Mouse (Mus musculus) heart, embryonic 13.5 days (tissue): ENCODE data around the gene Csmd2. TPM values are rescaled to one million over a fixed set of nuclear protein-coding genes. Genes with fewer than 3 reads are reported as not detected.

Experiments
- ATAC-seq: fragments of 200-750 bp; cut with Nextera tagmentation; 2 replicates; pipeline ENCODE4 v1.8.0; 2017; ENCODE audit warnings: moderate TSS enrichment; ENCODE audit not compliant: insufficient number of reproducible peaks, low FRiP score, low TSS enrichment; ENCODE audit errors: extremely low read depth
- H3K27ac ChIP-seq: fragments of 300-500 bp; sonication (generic); replicated peaks from 2 replicates; pipeline ENCODE4 v1.5.1; 2015; ENCODE audit warnings: moderate library complexity, mild to moderate bottlenecking, inconsistent platforms
- H3K27me3 ChIP-seq: fragments of 300-500 bp; sonication (generic); replicated peaks from 2 replicates; pipeline ENCODE4 v1.6.1; 2015; ENCODE audit warnings: mild to moderate bottlenecking, inconsistent platforms
- H3K36me3 ChIP-seq: fragments of 300-500 bp; sonication (generic); 2 replicates; pipeline ENCODE4 v1.6.1; 2015; ENCODE audit warnings: mild to moderate bottlenecking, inconsistent platforms
- H3K4me1 ChIP-seq: fragments of 300-500 bp; sonication (generic); 2 replicates; pipeline ENCODE4 v1.6.1; 2015; ENCODE audit warnings: inconsistent platforms
- H3K4me2 ChIP-seq: fragments of 300-500 bp; sonication (generic); 2 replicates; pipeline ENCODE4 v1.6.1; 2015; ENCODE audit warnings: inconsistent platforms, mild to moderate bottlenecking, moderate library complexity
- H3K4me3 ChIP-seq: fragments of 300-500 bp; sonication (generic); 2 replicates; pipeline ENCODE4 v1.5.1; 2015; ENCODE audit warnings: moderate library complexity, mild to moderate bottlenecking, inconsistent platforms
- H3K9ac ChIP-seq: fragments of 300-500 bp; sonication (generic); 2 replicates; pipeline ENCODE4 v1.6.1; 2015; ENCODE audit warnings: inconsistent platforms, mild to moderate bottlenecking, moderate library complexity
- H3K9me3 ChIP-seq: fragments of 300-500 bp; sonication (generic); 2 replicates; pipeline ENCODE4 v1.6.1; 2016; ENCODE audit warnings: inconsistent platforms
- WGBS: fragments of 180-500 bp; shearing (Covaris S2); methylation state at CpG from one replicate; pipeline ENCODE4 v1.1.7; 2015; ENCODE audit warnings: mixed read lengths; 5-methylcytosine and 5-hydroxymethylcytosine counted together
- polyA plus RNA-seq: library from polyadenylated mRNA; unstranded; fragments of >200 nt; fragmentation: Nextera tagmentation; extraction: Ambion mirVana; gene quantifications from 2 replicates; pipeline ENCODE4 v1.2.1, GENCODE M21; 2015

The Csmd2 gene
- polyA plus RNA-seq, 1 experiment from 2014 or later = 0.01 TPM

- no peak for ATAC-seq
- Histone ChIP-seq H3K4me3 (no peak overlapping the region), H3K27me3 (peaks cover 8% of the 10 kb centered on the region; the same call in 1 of the 2 replicates), H3K9ac (no peak overlapping the region), H3K4me2 (no peak overlapping the region), H3K9me3 (no peaks in the 10 kb centered on the region), H3K36me3 (no peaks in the 10 kb centered on the region), H3K27ac (no peak overlapping the region), H3K4me1 (no peaks in the 10 kb centered on the region)
- 52% methylated on average over 1 of the region's 1 CpGs for WGBS
Observed at GRCm38 (mm10) chr4:128184747-128185146, 197.1 kb downstream of the Csmd2 start.

DNA sequence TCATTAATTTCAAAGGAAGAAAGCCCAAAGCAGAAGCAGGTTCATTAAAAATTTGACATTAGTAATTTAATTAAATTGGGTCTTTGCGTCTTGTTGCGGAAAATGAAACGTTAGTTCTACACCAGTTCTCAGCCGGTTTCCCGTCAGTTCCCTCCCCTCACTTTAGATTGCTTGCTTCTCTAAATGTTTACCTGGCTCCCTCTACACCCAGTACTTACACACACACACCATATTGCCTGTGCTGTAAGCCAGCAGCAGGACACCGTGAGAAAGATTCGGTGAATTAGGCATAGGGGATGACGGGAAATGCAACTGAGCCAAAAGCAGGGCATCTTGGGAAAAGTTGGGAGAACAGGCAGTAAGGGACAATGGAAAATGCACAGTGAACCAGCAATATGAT lies 206.8 kb downstream of the Csmd2 start:
- Histone ChIP-seq H3K4me2 (no peak overlapping the region), H3K9me3 (peaks cover 5% of the 10 kb centered on the region; the same call in 1 of the 2 replicates), H3K9ac (no peak overlapping the region), H3K27me3 (no peaks in the 10 kb centered on the region), H3K27ac (no peak overlapping the region), H3K4me3 (no peak overlapping the region), H3K36me3 (no peaks in the 10 kb centered on the region), H3K4me1 (no peaks in the 10 kb centered on the region)
- no peak for ATAC-seq
- WGBS = 90% methylated on average over 8 of the region's 8 CpGs

DNA sequence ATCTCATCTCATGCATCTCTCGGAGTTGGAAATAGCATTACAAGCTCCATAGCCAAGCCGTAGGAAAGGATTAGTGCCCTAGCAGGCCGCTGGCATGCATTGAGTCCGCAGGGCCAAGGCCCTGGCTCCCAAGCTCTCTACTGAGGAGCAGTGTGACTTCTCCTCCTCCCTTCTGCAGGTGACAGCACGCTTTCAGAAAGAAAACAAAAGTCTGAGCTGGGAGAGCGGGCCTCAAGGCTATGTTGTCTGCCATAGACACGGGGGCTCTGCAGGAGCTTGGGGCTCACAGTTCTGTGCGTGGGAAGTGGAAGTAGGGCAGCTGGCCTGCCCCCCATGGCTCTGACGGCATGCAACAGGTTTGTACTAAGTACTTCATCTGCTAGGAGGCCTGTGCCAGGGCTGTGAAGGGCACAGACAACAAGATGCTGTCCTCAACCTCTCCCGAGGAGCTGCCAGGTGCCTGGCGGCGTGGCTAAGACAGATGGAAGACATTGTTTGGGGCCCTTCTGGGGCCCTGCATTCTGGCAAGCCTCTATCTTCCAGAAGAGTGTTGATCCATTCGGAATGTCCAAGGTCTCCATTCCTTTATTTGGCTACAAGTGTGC lies 230.4 kb downstream of the Csmd2 start:
- no peak for ATAC-seq
- Histone ChIP-seq H3K4me1 (peaks cover 8% of the 10 kb centered on the region), H3K9ac (no peak overlapping the region), H3K9me3 (0 out of 2 replicates have a peak, but pooled peaks cover 6% of the 10 kb centered on the region), H3K27ac (no peak overlapping the region), H3K27me3 (no peaks in the 10 kb centered on the region), H3K4me3 (no peak overlapping the region), H3K36me3 (no peaks in the 10 kb centered on the region), H3K4me2 (no peak overlapping the region)
- WGBS = 57% methylated on average over 13 of the region's 13 CpGs

DNA sequence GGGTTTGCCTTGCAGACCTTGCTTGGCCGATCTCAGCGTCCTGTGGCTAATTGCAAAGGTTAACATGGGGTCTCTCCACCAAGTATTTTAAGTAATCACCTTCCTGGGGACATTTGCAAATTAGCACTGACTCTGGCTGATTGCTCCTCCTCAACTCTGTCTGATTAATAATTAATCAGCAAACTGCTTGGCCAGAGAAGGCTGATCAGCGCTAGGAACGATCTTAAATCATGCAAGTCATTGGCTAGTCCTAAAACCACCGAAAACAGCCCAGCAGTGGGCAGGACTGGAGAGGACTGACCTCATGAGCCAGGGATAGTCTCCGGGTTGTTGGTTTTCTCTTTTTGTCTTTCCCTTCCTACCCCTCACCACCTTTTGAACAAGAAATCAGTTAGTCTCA lies 236.8 kb downstream of the Csmd2 start:
- Histone ChIP-seq H3K4me2 (no peak overlapping the region), H3K9ac (no peak overlapping the region), H3K36me3 (no peaks in the 10 kb centered on the region), H3K27ac (no peak overlapping the region), H3K4me3 (no peak overlapping the region), H3K27me3 (0 out of 2 replicates have a peak, but pooled peaks cover 3% of the 10 kb centered on the region), H3K9me3 (no peaks in the 10 kb centered on the region), H3K4me1 (peaks cover 3% of the 10 kb centered on the region; the same call in 1 of the 2 replicates)
- no peak for ATAC-seq
- 66% methylated on average over 6 of the region's 6 CpGs for WGBS

DNA sequence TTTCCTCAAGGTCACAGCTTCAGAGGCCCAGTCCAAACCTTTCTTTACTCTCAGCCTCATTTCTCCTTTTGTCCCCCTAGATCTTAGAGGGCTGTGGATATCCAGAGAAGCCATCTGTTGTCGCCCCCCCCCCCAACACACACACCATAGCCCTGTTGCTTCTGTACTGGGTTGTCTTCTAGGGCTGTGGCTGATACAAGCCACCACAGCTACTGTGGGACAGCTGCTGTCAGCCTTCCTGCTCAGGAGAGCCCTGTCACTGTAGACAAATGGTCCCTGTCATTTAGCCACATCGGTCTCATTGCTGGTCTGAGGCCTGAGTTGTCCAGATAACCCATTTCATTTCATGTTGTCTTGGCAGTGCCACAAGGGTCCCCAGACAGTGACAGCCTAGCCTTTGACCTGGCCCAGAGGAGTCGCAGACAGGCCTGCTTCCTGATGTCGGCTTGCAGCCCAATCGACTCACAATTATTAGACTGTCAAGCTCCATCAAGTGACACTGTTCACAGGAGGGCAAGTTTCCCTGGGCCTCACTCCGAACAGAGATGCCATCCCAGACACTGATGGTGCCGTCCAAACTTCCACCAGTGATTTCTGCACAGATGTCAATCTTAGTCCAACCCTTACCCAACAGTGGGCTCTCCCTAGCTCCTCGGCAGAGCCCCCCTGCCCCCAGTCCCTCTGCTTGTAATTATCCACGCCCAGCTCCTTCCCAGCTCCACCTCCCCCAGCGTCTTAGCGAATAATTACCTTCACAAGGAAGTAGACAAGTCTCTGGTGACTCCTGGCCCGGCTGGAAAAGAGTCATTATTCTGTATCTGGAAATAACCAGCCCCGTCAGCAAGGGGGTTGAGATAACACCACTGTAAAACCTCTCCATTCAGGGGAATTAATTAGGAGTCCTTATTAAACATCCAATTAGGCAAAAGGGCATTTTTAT lies 240.0 kb downstream of the Csmd2 start:
- WGBS = 35% methylated on average over 13 of the region's 13 CpGs
- no peak overlapping the region for H3K9ac ChIP-seq
- 0 out of 2 replicates have a peak, but pooled peaks cover 3% of the 10 kb centered on the region for H3K27me3 ChIP-seq
- no peaks in the 10 kb centered on the region for H3K9me3 ChIP-seq
- peaks cover 3% of the 10 kb centered on the region; the same call in 1 of the 2 replicates for H3K4me1 ChIP-seq
- H3K4me3 ChIP-seq = no peak overlapping the region
- no peak overlapping the region for H3K27ac ChIP-seq
- ATAC-seq = no peak
- H3K4me2 ChIP-seq = no peak overlapping the region
- no peaks in the 10 kb centered on the region for H3K36me3 ChIP-seq

GRCm38 (mm10) chr4:128233458-128233857 lies 245.8 kb downstream of the Csmd2 start:
- H3K4me3 ChIP-seq = no peak overlapping the region
- H3K9ac ChIP-seq = no peak overlapping the region
- H3K27me3 ChIP-seq = no peaks in the 10 kb centered on the region
- no peaks in the 10 kb centered on the region for H3K9me3 ChIP-seq
- no peaks in the 10 kb centered on the region for H3K36me3 ChIP-seq
- no peak overlapping the region for H3K4me2 ChIP-seq
- no peak overlapping the region for H3K27ac ChIP-seq
- no peaks in the 10 kb centered on the region for H3K4me1 ChIP-seq
- no peak for ATAC-seq
- WGBS = 76% methylated on average over 13 of the region's 13 CpGs

- Histone ChIP-seq H3K36me3 (no peaks in the 10 kb centered on the region), H3K4me2 (no peak overlapping the region), H3K9ac (no peak overlapping the region), H3K9me3 (no peaks in the 10 kb centered on the region), H3K4me1 (no peaks in the 10 kb centered on the region), H3K27ac (no peak overlapping the region), H3K4me3 (no peak overlapping the region), H3K27me3 (0 out of 2 replicates have a peak, but pooled peaks cover 3% of the 10 kb centered on the region)
- no peak for ATAC-seq
- 36% methylated on average over 1 of the region's 1 CpGs for WGBS
Observed at GRCm38 (mm10) chr4:128239113-128239512, 251.5 kb downstream of the Csmd2 start.

DNA sequence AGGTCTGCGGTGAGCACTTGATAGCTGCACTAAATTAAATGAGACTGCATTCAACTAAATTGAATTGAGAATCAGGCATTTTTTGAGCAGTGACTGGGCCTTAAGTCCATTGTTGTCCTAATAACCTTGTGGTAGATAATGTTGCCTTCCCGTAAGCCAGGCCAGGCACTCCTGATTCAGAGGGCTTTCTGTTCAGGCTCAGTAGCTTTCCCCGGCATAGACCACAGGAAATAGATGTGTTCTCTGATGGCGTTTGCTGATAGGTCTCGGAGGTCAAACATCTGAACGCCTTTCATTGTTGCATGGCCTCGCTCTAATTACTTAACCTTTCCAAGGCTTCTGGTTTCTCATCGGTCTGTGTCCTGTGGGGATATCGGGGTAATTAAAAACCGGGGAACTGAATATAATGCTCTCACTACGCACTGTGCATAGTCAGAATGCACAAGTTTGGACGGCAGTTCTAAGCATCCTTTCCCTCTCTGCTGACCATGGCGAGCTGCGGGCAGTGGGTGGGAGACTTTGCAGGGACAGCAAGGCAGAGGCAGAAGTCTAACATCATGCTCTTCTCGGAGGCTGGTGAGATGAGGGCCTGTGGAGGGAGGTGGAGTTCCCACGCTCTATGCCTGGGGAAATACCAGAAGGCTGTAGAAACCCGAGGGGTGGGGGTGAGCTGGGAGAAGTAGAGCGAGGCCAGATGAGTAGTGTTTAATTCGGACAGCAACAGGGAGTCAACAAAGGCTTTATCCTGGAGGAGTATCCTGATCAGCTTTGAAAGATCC lies 253.6 kb downstream of the Csmd2 start:
- Histone ChIP-seq H3K4me3 (no peak overlapping the region), H3K9ac (no peak overlapping the region), H3K4me2 (no peak overlapping the region), H3K27ac (no peak overlapping the region), H3K27me3 (0 out of 2 replicates have a peak, but pooled peaks cover 3% of the 10 kb centered on the region), H3K4me1 (no peaks in the 10 kb centered on the region), H3K36me3 (no peaks in the 10 kb centered on the region), H3K9me3 (no peaks in the 10 kb centered on the region)
- no peak for ATAC-seq
- 50% methylated on average over 19 of the region's 19 CpGs for WGBS

- Histone ChIP-seq H3K9me3 (no peaks in the 10 kb centered on the region), H3K27ac (no peak overlapping the region), H3K4me2 (no peak overlapping the region), H3K36me3 (no peaks in the 10 kb centered on the region), H3K4me1 (no peaks in the 10 kb centered on the region), H3K27me3 (0 out of 2 replicates have a peak, but pooled peaks cover 3% of the 10 kb centered on the region), H3K4me3 (no peak overlapping the region), H3K9ac (no peak overlapping the region)
- WGBS = 62% methylated on average over 2 of the region's 2 CpGs
- no peak for ATAC-seq
Observed at GRCm38 (mm10) chr4:128241854-128242356, 254.2 kb downstream of the Csmd2 start.

- Histone ChIP-seq H3K36me3 (no peaks in the 10 kb centered on the region), H3K4me3 (no peak overlapping the region), H3K27ac (no peak overlapping the region), H3K9ac (no peak overlapping the region), H3K9me3 (no peaks in the 10 kb centered on the region), H3K27me3 (0 out of 2 replicates have a peak, but pooled peaks cover 3% of the 10 kb centered on the region), H3K4me1 (no peaks in the 10 kb centered on the region), H3K4me2 (no peak overlapping the region)
- 13% methylated on average over 2 of the region's 2 CpGs for WGBS
- no peak for ATAC-seq
Observed at GRCm38 (mm10) chr4:128245201-128245600, 257.5 kb downstream of the Csmd2 start.

GRCm38 (mm10) chr4:128248676-128249075 lies 261.0 kb downstream of the Csmd2 start:
- H3K9ac ChIP-seq = no peak overlapping the region
- no peak overlapping the region for H3K27ac ChIP-seq
- H3K4me3 ChIP-seq = no peak overlapping the region
- H3K36me3 ChIP-seq = no peaks in the 10 kb centered on the region
- ATAC-seq = no peak
- H3K9me3 ChIP-seq = no peaks in the 10 kb centered on the region
- WGBS = 6% methylated on average over 5 of the region's 5 CpGs
- no peaks in the 10 kb centered on the region for H3K4me1 ChIP-seq
- H3K27me3 ChIP-seq = no peaks in the 10 kb centered on the region
- H3K4me2 ChIP-seq = no peak overlapping the region
